Mouse (Mus musculus) liver, postnatal 0 days (tissue): ENCODE measurements around the gene Gm973. TPM values are rescaled to one million over a fixed set of nuclear protein-coding genes. Genes with fewer than 3 reads are reported as not detected.

Experiments used
- ATAC-seq: fragments of 200-750 bp; cut with Nextera tagmentation; 2 replicates; pipeline ENCODE4 v1.8.0; 2017; ENCODE audit warnings: mild to moderate bottlenecking, moderate library complexity
- DNase-seq: peaks from one replicate; pipeline ENCODE4 v3.0.0-alpha.2; 2016
- H3K27ac ChIP-seq: fragments of 300-500 bp; sonication (generic); 2 replicates; pipeline ENCODE4 v1.5.1; 2014; ENCODE audit warnings: antibody characterized with exemption, moderate library complexity, mild to moderate bottlenecking, low read depth
- H3K27me3 ChIP-seq: fragments of 300-500 bp; sonication (generic); 2 replicates; pipeline ENCODE4 v1.6.1; 2014; ENCODE audit warnings: low read length, control low read depth, mixed read lengths; ENCODE audit not compliant: insufficient read depth
- H3K36me3 ChIP-seq: fragments of 300-500 bp; sonication (generic); replicated peaks from 2 replicates; pipeline ENCODE4 v1.6.1; 2014; ENCODE audit warnings: mild to moderate bottlenecking, control low read depth, low read length, moderate library complexity, mixed read lengths; ENCODE audit not compliant: insufficient read depth
- H3K4me1 ChIP-seq: fragments of 300-500 bp; sonication (generic); 2 replicates; pipeline ENCODE4 v1.6.1; 2014; ENCODE audit warnings: antibody characterized with exemption, mild to moderate bottlenecking, control low read depth; ENCODE audit not compliant: insufficient read depth
- H3K4me2 ChIP-seq: fragments of 300-500 bp; sonication (generic); 2 replicates; pipeline ENCODE4 v1.6.1; 2014; ENCODE audit warnings: low read depth, mild to moderate bottlenecking, low read length, moderate library complexity, mixed read lengths
- H3K4me3 ChIP-seq: fragments of 300-500 bp; sonication (generic); 2 replicates; pipeline ENCODE4 v1.5.1; 2014; ENCODE audit warnings: low read depth, low read length
- H3K9ac ChIP-seq: fragments of 300-500 bp; sonication (generic); replicated peaks from 2 replicates; pipeline ENCODE4 v1.6.1; 2014; ENCODE audit warnings: mild to moderate bottlenecking, moderate library complexity
- H3K9me3 ChIP-seq: fragments of 300-500 bp; sonication (generic); 2 replicates; pipeline ENCODE4 v1.6.1; 2016; ENCODE audit warnings: mild to moderate bottlenecking, control low read depth, low read length, mixed read lengths
- CTCF ChIP-seq: sonication (generic); IDR thresholded peaks from 2 replicates; pipeline ENCODE4 v1.5.1; 2016; ENCODE audit warnings: antibody characterized with exemption, low read depth
- EP300 ChIP-seq: IDR thresholded peaks from 2 replicates; pipeline ENCODE4 v1.6.1; 2016; ENCODE audit warnings: antibody characterized with exemption, low read depth, mild to moderate bottlenecking
- WGBS: fragments of 180-500 bp; shearing (Covaris S2); extraction: QIAGEN DNeasy Blood & Tissue Kit; methylation state at CpG from one replicate; pipeline ENCODE4 v1.1.7; 2014; ENCODE audit not compliant: insufficient replicate concordance; 5-methylcytosine and 5-hydroxymethylcytosine counted together
- polyA plus RNA-seq: library from polyadenylated mRNA; unstranded; fragments of >200 nt; fragmentation: Nextera tagmentation; extraction: Ambion mirVana; gene quantifications from 2 replicates; pipeline ENCODE4 v1.2.1, GENCODE M21; 2015

The Gm973 gene
- polyA plus RNA-seq, 1 experiment from 2014 or later: not detected

DNA sequence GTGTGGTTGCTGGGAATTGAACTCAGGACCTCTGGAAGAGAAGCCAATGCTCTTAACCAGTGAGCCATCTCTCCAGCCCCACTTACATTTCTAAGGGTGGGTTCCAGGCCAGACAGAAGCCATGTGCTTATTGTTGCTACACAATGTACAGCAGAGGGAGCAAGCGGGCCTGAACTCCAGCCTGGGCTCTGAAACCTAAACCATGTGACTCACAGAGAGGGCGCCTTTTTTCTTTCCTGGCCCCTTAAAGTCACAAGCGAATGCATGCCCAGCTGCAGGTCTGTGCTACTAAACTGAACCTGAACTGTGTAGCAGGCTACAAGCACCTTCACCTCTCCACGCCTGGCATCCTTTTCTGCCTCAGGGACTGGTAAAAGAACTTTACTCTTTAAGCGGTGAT is 92.9 kb downstream of the Gm973 start:
- no peak for DNase-seq
- Histone ChIP-seq H3K4me3 (no peak overlapping the region), H3K4me2 (no peak overlapping the region), H3K4me1 (no peaks in the 10 kb centered on the region), H3K9ac (no peak overlapping the region), H3K36me3 (no peaks in the 10 kb centered on the region), H3K27ac (no peak overlapping the region), H3K9me3 (no peaks in the 10 kb centered on the region), H3K27me3 (no peaks in the 10 kb centered on the region)
- 61% methylated on average over 5 of the region's 5 CpGs for WGBS
- no peak for ATAC-seq
- no peak for TF ChIP-seq EP300
- no peak for TF ChIP-seq CTCF

DNA sequence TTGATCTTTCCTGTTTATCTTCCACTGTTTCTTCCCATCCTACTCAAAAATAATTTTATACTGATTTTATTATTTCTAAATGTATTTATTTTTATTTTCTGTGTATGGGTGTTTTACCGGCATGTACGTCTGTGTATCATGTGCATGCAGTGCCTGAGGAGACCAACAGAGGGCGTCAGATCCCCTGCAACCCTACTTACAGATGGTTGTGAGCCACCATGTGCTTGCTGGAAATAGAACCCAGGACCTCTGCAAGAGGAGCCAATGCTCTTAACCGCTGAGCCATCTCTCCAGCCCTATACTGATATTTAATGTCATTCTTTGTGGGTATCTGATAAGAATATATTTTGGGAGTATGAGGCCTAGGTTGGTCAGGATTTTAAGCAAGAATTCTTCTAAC is 93.4 kb downstream of the Gm973 start:
- 73% methylated on average over 4 of the region's 4 CpGs for WGBS
- ATAC-seq: no peak

DNA sequence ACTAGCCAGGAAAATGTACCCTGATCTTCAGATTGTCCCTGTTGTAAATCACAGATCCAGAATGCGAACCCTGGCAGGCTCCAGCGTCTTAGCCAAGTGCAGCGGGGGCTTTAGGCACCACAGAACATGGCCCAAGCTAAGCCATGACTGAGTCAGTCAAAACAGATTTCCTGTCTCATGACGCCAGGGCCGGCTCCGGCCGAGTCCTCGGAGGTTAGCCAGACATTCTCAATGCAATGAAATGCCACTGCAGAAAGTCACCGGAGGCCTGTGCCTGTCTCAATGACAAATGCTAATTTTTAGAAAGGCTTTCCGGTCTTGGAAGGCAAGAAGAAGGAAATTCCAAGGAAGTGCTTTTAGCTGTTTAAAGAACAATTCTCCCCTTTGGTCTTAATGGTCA is 93.8 kb downstream of the Gm973 start:
- Histone ChIP-seq H3K4me3 (no peak overlapping the region), H3K27me3 (no peaks in the 10 kb centered on the region), H3K27ac (no peak overlapping the region), H3K4me1 (no peaks in the 10 kb centered on the region), H3K9me3 (no peaks in the 10 kb centered on the region), H3K4me2 (no peak overlapping the region), H3K9ac (no peak overlapping the region), H3K36me3 (no peaks in the 10 kb centered on the region)
- TF ChIP-seq CTCF (no peak), EP300 (no peak)
- DNase-seq (no peak), ATAC-seq (no peak)
- WGBS: 72% methylated on average over 10 of the region's 10 CpGs

More for the DNA sequence above, 93.4 kb downstream of the Gm973 start:
- no peak overlapping the region for H3K4me2 ChIP-seq
- no peak for DNase-seq
- TF ChIP-seq EP300 (no peak), CTCF (peak; percentile 45)
- H3K27ac ChIP-seq: no peak overlapping the region
- H3K36me3 ChIP-seq: no peaks in the 10 kb centered on the region
- H3K9ac ChIP-seq: no peak overlapping the region
- no peaks in the 10 kb centered on the region for H3K27me3 ChIP-seq
- H3K9me3 ChIP-seq: no peaks in the 10 kb centered on the region
- no peaks in the 10 kb centered on the region for H3K4me1 ChIP-seq
- H3K4me3 ChIP-seq: no peak overlapping the region

DNA sequence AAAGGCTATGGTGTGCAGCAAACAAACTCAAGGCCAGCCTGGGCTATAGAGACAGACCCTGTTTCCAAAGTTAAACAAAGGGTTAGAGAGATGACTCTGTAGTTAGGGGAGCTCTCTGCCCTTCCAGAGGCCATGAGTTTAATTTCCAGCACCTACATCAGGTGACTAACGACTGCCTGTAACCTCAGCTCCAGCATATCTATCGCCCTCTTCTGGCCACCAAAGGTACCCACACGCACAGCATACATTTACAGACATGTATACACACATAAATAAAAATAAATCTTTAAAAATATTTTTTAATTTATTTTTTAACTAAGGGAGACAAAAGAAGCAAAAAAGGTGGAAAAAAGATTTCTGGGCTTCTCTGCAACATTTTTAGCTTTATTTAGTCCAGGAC is 94.9 kb downstream of the Gm973 start:
- Histone ChIP-seq H3K27me3 (no peaks in the 10 kb centered on the region), H3K4me2 (no peak overlapping the region), H3K36me3 (no peaks in the 10 kb centered on the region), H3K9ac (no peak overlapping the region), H3K4me1 (no peaks in the 10 kb centered on the region), H3K9me3 (no peaks in the 10 kb centered on the region), H3K4me3 (no peak overlapping the region), H3K27ac (no peak overlapping the region)
- no peak for ATAC-seq
- TF ChIP-seq CTCF: 0 out of 2 replicates have a peak, but pooled peaks have one; percentile 14
- no peak for TF ChIP-seq EP300
- DNase-seq: no peak
- WGBS: 78% methylated on average over 3 of the region's 3 CpGs

DNA sequence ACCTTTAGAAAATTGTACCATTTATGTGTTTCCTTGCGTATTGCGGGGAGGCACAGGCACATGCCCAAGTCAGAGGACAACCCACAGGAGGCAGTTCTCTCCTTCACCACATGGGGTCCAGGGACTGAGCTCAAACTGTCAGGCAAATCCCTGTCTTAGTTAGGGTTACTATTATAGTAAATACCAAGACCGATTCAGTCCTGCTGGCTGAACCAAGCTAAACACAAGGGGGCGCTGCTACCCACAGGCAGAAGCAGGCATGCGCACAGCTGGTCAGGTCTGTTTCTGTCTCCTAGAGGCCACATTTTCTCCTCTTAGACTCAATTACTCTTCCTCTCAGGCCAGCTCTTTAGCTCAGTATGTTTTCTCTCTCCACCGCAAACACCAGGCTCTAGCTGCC is 97.7 kb downstream of the Gm973 start:
- TF ChIP-seq CTCF (peak; percentile 74), EP300 (no peak)
- DNase-seq (peak; percentile 77), ATAC-seq (peak; percentile 54)
- Histone ChIP-seq H3K27me3 (no peaks in the 10 kb centered on the region), H3K4me1 (no peaks in the 10 kb centered on the region), H3K36me3 (no peaks in the 10 kb centered on the region), H3K9me3 (no peaks in the 10 kb centered on the region), H3K27ac (no peak overlapping the region), H3K9ac (no peak overlapping the region), H3K4me2 (no peak overlapping the region), H3K4me3 (no peak overlapping the region)
- WGBS: 47% methylated on average over 6 of the region's 6 CpGs

DNA sequence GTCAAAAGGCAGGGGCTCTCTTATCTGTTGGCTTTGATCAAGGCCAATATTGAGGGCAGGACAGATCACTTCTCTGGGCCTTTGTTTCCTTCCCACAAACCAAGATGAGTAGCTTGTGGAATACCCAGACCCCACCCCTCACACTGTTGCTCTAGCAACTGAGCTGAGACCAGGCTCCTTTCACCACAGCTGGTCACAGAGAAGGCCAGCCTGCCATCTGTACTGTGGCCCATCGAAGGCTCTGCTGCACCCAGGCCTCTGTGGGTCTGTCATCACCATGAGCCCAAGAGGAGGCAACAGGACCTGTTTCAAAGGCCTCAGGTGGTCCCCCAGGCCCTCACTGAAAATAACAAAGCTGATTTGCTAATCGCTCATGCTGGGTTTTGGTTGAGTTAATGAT is 99.0 kb downstream of the Gm973 start:
- WGBS: 78% methylated on average over 2 of the region's 2 CpGs
- Histone ChIP-seq H3K4me2 (no peak overlapping the region), H3K4me3 (no peak overlapping the region), H3K9me3 (no peaks in the 10 kb centered on the region), H3K27ac (no peak overlapping the region), H3K4me1 (no peaks in the 10 kb centered on the region), H3K9ac (no peak overlapping the region), H3K36me3 (no peaks in the 10 kb centered on the region), H3K27me3 (no peaks in the 10 kb centered on the region)
- ATAC-seq (no peak), DNase-seq (no peak)
- TF ChIP-seq EP300 (no peak), CTCF (no peak)

DNA sequence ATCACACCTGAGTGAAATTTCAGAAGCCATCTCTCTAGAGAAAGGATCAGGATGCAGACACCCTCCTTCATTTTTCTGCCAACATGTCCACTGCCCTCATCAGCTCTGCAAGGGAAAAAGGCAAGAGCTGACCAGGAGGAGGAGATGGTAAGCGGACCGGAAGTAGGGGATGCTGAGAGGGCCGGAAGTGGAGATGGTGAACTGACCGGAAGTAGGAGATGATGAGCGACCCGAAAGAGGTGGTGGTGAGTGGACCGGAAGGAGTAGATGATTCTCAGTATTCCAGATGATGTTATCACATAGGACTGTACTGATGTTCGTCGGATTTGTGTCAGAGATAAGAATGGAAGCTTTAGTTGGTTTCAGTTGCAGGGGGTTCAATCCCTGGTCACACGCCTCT is 103.1 kb downstream of the Gm973 start:
- no peak for TF ChIP-seq CTCF
- TF ChIP-seq EP300: no peak
- Histone ChIP-seq H3K4me1 (no peaks in the 10 kb centered on the region), H3K27me3 (no peaks in the 10 kb centered on the region), H3K4me2 (no peak overlapping the region), H3K4me3 (no peak overlapping the region), H3K36me3 (no peaks in the 10 kb centered on the region), H3K27ac (no peak overlapping the region), H3K9ac (no peak overlapping the region), H3K9me3 (no peaks in the 10 kb centered on the region)
- ATAC-seq: no peak
- DNase-seq: no peak
- 75% methylated on average over 10 of the region's 10 CpGs for WGBS
